Mouse (Mus musculus): ENCODE results near the gene Clasrp.

DNA sequence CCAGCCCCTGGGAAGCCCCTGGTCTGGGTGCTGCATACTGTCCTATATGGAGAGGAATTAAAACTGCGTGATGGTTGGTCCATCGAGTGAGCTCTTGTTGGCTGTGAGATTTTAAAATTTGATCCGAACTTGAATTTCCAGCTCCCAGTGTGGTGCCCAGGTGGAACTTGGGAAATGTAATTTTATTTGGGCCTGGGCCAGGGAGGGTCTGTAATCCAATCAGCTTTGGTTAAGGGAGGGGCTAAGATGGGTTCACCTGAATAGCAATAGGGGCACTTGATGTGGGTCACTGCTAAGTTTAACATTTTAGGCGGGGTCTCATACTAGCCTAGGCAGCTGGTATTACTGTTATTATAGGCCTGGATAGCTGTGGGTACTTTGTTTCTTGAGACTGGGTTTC lies 25.9 kb downstream of the Clasrp start:
- no peak for TF ChIP-seq CTCF (IDR thresholded peaks at IDR 0.05; ENCODE audit: borderline replicate concordance, control insufficient read depth, extremely low read depth, insufficient read depth, low read length, poor library complexity)
- no peak for TF ChIP-seq POLR2A (IDR thresholded peaks at IDR 0.05; ENCODE audit: control insufficient read depth, extremely low read depth, insufficient read depth, low read length, poor library complexity)
